Mouse (Mus musculus) heart, postnatal 0 days (tissue): ENCODE measurements around the gene Mog. TPM values are rescaled to one million over a fixed set of nuclear protein-coding genes. Genes with fewer than 3 reads are reported as not detected.
"Not testable (repeated sequence)": the region's sequence is repeated elsewhere in the genome, so short reads cannot be mapped to it uniquely, and the experiment has no call there.

Experiments
- ATAC-seq: fragments of 200-750 bp; cut with Nextera tagmentation; 2 replicates; pipeline ENCODE4 v1.8.0; 2017; ENCODE audit warnings: low read depth, moderate number of reproducible peaks, moderate library complexity; ENCODE audit not compliant: insufficient read depth
- DNase-seq: peaks from one replicate; pipeline ENCODE4 v3.0.0-alpha.2; 2016; ENCODE audit warnings: low spot score
- H3K27ac ChIP-seq: fragments of 300-500 bp; sonication (generic); 2 replicates; pipeline ENCODE4 v1.5.1; 2014; ENCODE audit warnings: low read depth, mild to moderate bottlenecking
- H3K27me3 ChIP-seq: fragments of 300-500 bp; sonication (generic); 2 replicates; pipeline ENCODE4 v1.6.1; 2014; ENCODE audit warnings: low read length, mixed read lengths; ENCODE audit not compliant: control insufficient read depth, insufficient read depth
- H3K36me3 ChIP-seq: fragments of 300-500 bp; sonication (generic); replicated peaks from 2 replicates; pipeline ENCODE4 v1.6.1; 2014; ENCODE audit warnings: low read length, mixed read lengths; ENCODE audit not compliant: control insufficient read depth, insufficient read depth
- H3K4me1 ChIP-seq: fragments of 300-500 bp; sonication (generic); 2 replicates; pipeline ENCODE4 v1.6.1; 2014; ENCODE audit warnings: antibody characterized with exemption; ENCODE audit not compliant: control insufficient read depth, insufficient read depth
- H3K4me2 ChIP-seq: fragments of 300-500 bp; sonication (generic); 2 replicates; pipeline ENCODE4 v1.6.1; 2014; ENCODE audit warnings: low read depth, mild to moderate bottlenecking, low read length, moderate library complexity
- H3K4me3 ChIP-seq: fragments of 300-500 bp; sonication (generic); 2 replicates; pipeline ENCODE4 v1.5.1; 2014; ENCODE audit warnings: low read depth, low read length
- H3K9ac ChIP-seq: fragments of 300-500 bp; sonication (generic); replicated peaks from 2 replicates; pipeline ENCODE4 v1.6.1; 2014; ENCODE audit warnings: low read depth, low read length, mixed read lengths
- H3K9me3 ChIP-seq: fragments of 300-500 bp; sonication (generic); replicated peaks from 2 replicates; pipeline ENCODE4 v1.6.1; 2016; ENCODE audit warnings: low read length; ENCODE audit not compliant: control insufficient read depth
- CTCF ChIP-seq: IDR thresholded peaks from 2 replicates; pipeline ENCODE4 v1.5.1; 2016; ENCODE audit warnings: antibody characterized with exemption, control low read depth, low read depth
- EP300 ChIP-seq: IDR thresholded peaks from 2 replicates; pipeline ENCODE4 v1.6.1; 2016; ENCODE audit warnings: antibody characterized with exemption, low read depth
- WGBS: fragments of 180-500 bp; shearing (Covaris S2); extraction: QIAGEN DNeasy Blood & Tissue Kit; methylation state at CpG from one replicate; pipeline ENCODE4 v1.1.7; 2014; 5-methylcytosine and 5-hydroxymethylcytosine counted together
- polyA plus RNA-seq: library from polyadenylated mRNA; unstranded; fragments of >200 nt; fragmentation: Nextera tagmentation; extraction: Ambion mirVana; gene quantifications from 2 replicates; pipeline ENCODE4 v1.2.1, GENCODE M21; 2015
- total RNA-seq: library from RNA; depleted of rRNA; stranded (reverse); fragments of >200 nt; gene quantifications from 2 replicates; pipeline ENCODE4 v1.2.3, GENCODE M21; 2014; ENCODE audit warnings: low replicate concordance

The Mog gene
- total and polyA plus RNA-seq, 2 experiments from 2014 or later, result not detected

GRCm38 (mm10) chr17:37039127-37039894 lies 16.1 kb upstream of the Mog start:
- TF ChIP-seq EP300, result no peak
- no peak for TF ChIP-seq CTCF
- Histone ChIP-seq H3K27me3 (no peaks in the 10 kb centered on the region), H3K9ac (no peak overlapping the region), H3K9me3 (no peaks in the 10 kb centered on the region), H3K4me3 (no peak overlapping the region), H3K4me1 (no peaks in the 10 kb centered on the region), H3K4me2 (no peak overlapping the region), H3K36me3 (no peaks in the 10 kb centered on the region), H3K27ac (no peak overlapping the region)
- 61% methylated on average over 2 of the region's 2 CpGs for WGBS
- ATAC-seq (no peak), DNase-seq (no peak)

- H3K4me2 ChIP-seq, result peak overlapping the region; percentile 61
- H3K4me1 ChIP-seq, result no peaks in the 10 kb centered on the region
- H3K9ac ChIP-seq, result no peak overlapping the region
- no peaks in the 10 kb centered on the region for H3K36me3 ChIP-seq
- H3K4me3 ChIP-seq, result peak overlapping the region; percentile 58
- H3K9me3 ChIP-seq, result no peaks in the 10 kb centered on the region
- TF ChIP-seq CTCF (no peak), EP300 (no peak)
- DNase-seq (no peak), ATAC-seq (no peak)
- H3K27ac ChIP-seq, result peak overlapping the region; percentile 68
- H3K27me3 ChIP-seq, result no peaks in the 10 kb centered on the region
- WGBS, result 72% methylated on average over 8 of the region's 8 CpGs
These were observed 6.0 kb upstream of the Mog start for GRCm38 (mm10) chr17:37029162-37029561.

GRCm38 (mm10) chr17:37028683-37029120 lies 5.5 kb upstream of the Mog start:
- DNase-seq (peak; percentile 94), ATAC-seq (peak; percentile 99)
- Histone ChIP-seq H3K4me1 (no peaks in the 10 kb centered on the region), H3K4me2 (peak overlapping the region; percentile 61), H3K9me3 (no peaks in the 10 kb centered on the region), H3K4me3 (peak overlapping the region; percentile 58), H3K9ac (no peak overlapping the region; the same call in 1 of the 2 replicates), H3K27me3 (no peaks in the 10 kb centered on the region), H3K36me3 (no peaks in the 10 kb centered on the region), H3K27ac (peak overlapping the region; percentile 68)
- TF ChIP-seq CTCF, result no peak
- no peak for TF ChIP-seq EP300
- whole genome bisulfite sequencing, result 1% methylated on average over 14 of the region's 14 CpGs

GRCm38 (mm10) chr17:37028212-37028611 lies 5.0 kb upstream of the Mog start:
- Histone ChIP-seq H3K9ac (no peak overlapping the region), H3K36me3 (no peaks in the 10 kb centered on the region), H3K9me3 (no peaks in the 10 kb centered on the region), H3K4me3 (peak overlapping the region; percentile 58), H3K4me2 (peak overlapping the region; percentile 61), H3K4me1 (no peaks in the 10 kb centered on the region), H3K27me3 (no peaks in the 10 kb centered on the region), H3K27ac (peak overlapping the region; percentile 68)
- WGBS, result 7% methylated on average over 10 of the region's 10 CpGs
- TF ChIP-seq CTCF (no peak), EP300 (no peak)
- no peak for DNase-seq
- no peak for ATAC-seq

GRCm38 (mm10) chr17:37027486-37027885 lies 4.3 kb upstream of the Mog start:
- Histone ChIP-seq H3K4me1 (no peaks in the 10 kb centered on the region), H3K4me2 (no peak overlapping the region), H3K27me3 (no peaks in the 10 kb centered on the region), H3K9ac (no peak overlapping the region), H3K9me3 (no peaks in the 10 kb centered on the region), H3K27ac (no peak overlapping the region), H3K36me3 (no peaks in the 10 kb centered on the region), H3K4me3 (no peak overlapping the region)
- TF ChIP-seq EP300 (no peak), CTCF (no peak)
- ATAC-seq, result no peak
- WGBS, result 96% methylated on average over 4 of the region's 4 CpGs
- DNase-seq, result no peak

- no peak for DNase-seq
- H3K27me3 ChIP-seq, result no peaks in the 10 kb centered on the region
- WGBS, result 83% methylated on average over 2 of the region's 2 CpGs
- no peak overlapping the region for H3K9ac ChIP-seq
- ATAC-seq, result no peak
- no peak overlapping the region for H3K4me2 ChIP-seq
- TF ChIP-seq EP300, result no peak
- no peak for TF ChIP-seq CTCF
- H3K4me3 ChIP-seq, result no peak overlapping the region
- H3K36me3 ChIP-seq, result no peaks in the 10 kb centered on the region
- H3K9me3 ChIP-seq, result no peaks in the 10 kb centered on the region
- no peak overlapping the region for H3K27ac ChIP-seq
- H3K4me1 ChIP-seq, result no peaks in the 10 kb centered on the region
These were observed 3.2 kb upstream of the Mog start for GRCm38 (mm10) chr17:37026425-37026824.

GRCm38 (mm10) chr17:37019242-37019641 lies 4.0 kb downstream of the Mog start:
- not testable (repeated sequence) for ATAC-seq, H3K9ac ChIP-seq, H3K9me3 ChIP-seq, H3K4me1 ChIP-seq, H3K27ac ChIP-seq, DNase-seq, H3K27me3 ChIP-seq, H3K4me3 ChIP-seq, H3K36me3 ChIP-seq, H3K4me2 ChIP-seq
- WGBS, result 80% methylated on average over 5 of the region's 5 CpGs
